Mouse (Mus musculus) heart, adult 11 months (tissue): ENCODE results near the gene Cpa4.
A peak's percentile ranks its signal among the peaks of the same experiment; 100 is the strongest.

Experiments used
- DNase-seq: peaks from one replicate; pipeline ENCODE4 v3.0.0; 2022

Cpa4 gene

DNA sequence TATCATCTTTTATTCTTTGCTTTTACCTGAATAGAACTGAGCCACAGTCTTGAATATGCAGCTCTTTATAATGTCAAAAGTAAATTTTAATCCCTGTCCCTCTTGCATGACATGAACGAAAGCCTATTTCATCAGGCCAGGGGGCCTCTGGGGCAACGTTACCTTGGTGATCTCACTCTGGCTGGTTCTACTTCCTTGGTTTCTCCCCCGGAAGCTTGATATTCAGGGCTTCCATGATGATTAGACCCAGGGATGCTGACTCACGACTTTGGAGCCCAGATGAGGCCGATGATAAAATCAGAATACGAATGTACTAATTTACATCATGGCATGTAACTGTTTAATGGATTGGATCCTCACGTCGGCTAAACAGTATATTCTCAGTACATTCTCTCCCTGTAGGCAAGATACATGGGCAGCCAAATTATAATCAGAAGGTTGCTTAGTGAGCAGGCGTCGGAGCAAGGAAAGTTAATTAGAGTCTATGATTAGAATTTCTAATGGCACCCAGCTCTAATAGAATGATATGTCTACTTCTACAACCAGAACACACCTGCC, 24.3 kb downstream of the Cpa4 start:
- DNase-seq = peak; percentile 62

- peak; percentile 71 for DNase-seq
These were observed 26.2 kb downstream of the Cpa4 start for GRCm38 (mm10) chr6:30594364-30594763.

- DNase-seq = peak; percentile 46
These were observed 28.2 kb downstream of the Cpa4 start for GRCm38 (mm10) chr6:30596230-30596898.

DNA sequence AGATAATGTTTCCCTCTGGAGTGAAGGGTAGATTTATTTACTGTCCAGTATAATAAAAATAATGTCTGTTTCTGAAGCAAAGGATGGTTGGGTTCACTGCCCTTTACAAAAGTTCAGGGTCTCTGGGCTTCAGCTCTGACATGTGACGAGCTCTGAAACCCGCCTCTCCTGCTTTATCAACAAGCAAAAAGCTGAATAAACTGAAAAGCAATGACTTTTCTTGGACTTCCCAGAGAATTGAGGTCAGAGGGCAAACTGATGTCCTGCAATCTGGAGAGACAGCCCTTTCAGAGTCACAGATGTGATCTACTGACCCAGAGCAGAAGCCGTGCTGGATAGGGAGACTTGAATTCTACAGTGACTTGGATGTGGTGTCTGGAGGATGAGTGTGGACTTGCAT, 31.9 kb downstream of the Cpa4 start:
- DNase-seq = peak; percentile 74

- DNase-seq = no peak
These were observed 32.8 kb downstream of the Cpa4 start for GRCm38 (mm10) chr6:30600995-30601394.

DNA sequence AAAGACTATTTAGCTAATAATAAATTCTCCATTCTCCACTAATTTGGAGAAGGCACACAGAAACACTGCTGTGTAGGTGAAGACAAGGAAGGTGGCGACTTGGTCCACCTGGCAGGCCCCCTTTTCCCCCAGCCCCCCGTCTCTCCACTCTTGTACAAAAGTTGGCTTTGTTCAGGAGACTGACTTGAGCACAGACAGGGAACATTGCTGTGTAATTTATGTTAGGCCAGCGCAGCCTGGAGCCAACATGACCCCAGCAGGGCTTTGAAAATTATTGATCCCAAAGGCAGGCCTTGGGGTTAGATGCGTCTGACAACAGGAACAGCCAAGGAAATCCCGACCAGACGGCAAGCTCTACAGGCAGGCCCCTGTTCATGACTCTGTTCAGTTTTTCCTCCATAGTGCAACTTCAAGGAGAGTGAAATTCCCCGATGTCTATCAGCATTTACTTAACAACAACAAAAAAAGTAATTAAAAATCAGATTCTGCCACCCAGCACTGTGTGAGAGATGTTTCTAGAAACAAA, 36.2 kb downstream of the Cpa4 start:
- DNase-seq = peak; percentile 55

DNA sequence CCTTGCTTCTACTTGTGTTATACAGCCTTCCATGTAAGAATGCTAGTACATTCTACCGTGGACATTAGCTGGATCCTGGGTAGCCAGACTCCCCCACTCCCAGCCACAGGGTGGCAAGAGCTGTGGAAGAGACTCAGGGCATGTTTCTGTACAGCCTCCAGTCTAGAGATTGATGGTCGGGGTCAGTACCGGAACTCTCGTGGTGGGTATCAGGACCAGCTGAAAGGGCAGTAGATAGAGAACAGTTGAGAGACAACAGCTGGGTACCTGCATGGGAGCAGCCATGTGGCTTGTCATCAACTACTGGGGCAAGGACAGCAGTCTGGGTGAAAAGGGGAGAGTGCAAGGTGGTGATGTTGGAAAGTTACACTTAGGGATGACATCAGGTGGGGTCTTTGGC, 36.9 kb downstream of the Cpa4 start:
- DNase-seq = peak; percentile 77

DNA sequence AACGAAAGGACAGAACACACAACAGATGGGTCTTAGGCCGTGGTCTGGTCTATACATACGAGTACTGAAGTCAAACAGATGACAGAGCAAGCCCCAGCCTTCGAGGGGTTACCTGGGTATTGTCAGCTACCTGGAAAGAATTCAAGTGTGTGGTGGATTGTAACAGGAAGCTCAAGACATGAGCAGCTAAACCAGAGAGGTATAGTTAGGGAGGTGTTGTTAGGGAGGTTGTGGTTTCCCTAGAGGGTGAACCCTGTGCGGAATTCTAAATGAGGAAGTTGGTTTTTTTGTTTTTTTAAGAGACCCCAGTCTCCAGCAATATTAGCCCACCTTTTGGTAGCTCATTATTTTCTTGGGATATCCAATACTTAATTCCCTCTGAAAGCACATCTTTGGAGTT, 37.5 kb downstream of the Cpa4 start:
- no peak for DNase-seq

DNA sequence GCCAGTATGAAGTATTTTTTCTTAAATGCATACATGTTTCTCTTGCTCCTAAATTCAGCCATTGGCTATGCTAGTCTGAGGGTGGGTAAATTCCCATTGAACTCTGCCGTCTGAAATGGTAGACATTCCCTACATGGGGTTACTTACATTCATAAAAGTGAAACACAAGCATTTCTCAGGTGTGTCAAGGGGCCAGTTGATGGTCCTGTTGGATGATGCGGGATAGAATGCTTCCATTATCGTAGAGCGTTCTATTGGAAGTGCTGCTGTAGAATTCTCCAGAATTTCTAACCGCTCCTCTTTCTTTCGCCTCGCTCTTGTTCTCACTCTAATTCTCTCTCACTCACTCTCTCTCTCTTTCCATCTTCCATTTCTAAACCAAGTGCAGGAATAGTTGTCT, 42.5 kb downstream of the Cpa4 start, which contains the start of gene Cpa5:
Cpa5 (plus strand) TSS at position 301 of the 400 bp plus-strand sequence.
- DNase-seq = peak; percentile 28

DNA sequence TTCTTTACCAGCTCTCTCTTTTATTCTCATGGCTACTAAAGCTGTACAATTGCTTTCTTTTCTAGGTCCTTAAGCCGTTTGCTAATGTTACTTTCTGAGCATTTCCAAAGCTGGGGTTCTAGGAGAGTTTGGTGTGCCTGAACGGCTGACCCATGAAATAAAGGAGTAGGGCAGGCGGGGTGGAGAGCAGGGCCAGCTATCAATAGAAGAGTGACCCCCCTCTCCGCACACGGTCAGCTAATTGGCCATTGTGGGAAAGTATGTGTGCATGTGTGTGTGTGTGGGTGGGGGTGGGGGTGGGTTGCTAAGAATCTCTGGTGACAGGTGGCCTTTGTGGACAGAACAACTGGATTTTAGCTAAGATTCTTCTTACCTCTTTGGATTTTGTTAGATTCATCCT, 43.0 kb downstream of the Cpa4 start:
- DNase-seq = peak; percentile 36

GRCm38 (mm10) chr6:30614251-30614650, 46.1 kb downstream of the Cpa4 start:
- no peak for DNase-seq

DNA sequence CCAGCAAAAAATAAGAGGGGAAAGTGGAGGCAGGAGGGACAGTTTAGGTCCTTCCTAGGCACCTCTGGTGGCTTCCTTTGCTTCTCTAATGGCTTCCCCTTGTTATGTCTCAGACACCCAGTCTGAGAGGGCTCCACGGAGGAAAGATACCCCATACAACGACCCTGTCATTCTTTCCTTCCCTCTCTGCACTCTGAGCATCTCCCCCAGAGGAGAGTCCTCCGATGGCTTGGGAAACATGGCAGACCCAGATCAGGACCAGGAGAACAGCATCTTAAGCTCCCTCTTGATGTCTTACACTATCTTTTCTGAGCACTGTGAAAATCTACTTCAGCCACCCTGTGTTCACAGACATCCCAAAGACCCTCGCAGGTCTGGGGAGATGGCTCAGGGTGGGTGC, 47.6 kb downstream of the Cpa4 start:
- peak; percentile 56 for DNase-seq

DNA sequence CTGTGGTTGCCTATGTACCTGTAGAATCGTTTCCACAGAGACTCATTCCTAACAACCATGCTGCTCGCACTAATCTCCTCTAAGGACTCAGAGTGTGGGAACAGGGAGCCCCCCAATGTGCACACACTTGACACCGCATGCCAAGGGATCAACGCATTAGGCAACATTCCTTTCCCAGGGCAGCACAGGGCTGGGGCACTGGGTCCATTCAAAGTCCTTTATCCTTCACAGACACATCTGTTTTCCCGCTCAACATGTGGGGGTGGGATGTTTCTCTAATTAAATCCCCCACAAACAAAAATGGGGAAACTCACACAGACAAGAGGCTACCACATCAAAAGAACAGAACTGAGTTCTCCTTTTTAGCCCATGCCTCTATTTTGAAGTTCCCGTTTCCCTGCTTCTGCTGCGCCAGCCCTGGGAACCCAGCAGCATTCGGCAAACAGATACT, 48.3 kb downstream of the Cpa4 start:
- peak; percentile 78 for DNase-seq

- peak; percentile 49 for DNase-seq
These were observed 49.1 kb downstream of the Cpa4 start for GRCm38 (mm10) chr6:30617020-30617958.

DNA sequence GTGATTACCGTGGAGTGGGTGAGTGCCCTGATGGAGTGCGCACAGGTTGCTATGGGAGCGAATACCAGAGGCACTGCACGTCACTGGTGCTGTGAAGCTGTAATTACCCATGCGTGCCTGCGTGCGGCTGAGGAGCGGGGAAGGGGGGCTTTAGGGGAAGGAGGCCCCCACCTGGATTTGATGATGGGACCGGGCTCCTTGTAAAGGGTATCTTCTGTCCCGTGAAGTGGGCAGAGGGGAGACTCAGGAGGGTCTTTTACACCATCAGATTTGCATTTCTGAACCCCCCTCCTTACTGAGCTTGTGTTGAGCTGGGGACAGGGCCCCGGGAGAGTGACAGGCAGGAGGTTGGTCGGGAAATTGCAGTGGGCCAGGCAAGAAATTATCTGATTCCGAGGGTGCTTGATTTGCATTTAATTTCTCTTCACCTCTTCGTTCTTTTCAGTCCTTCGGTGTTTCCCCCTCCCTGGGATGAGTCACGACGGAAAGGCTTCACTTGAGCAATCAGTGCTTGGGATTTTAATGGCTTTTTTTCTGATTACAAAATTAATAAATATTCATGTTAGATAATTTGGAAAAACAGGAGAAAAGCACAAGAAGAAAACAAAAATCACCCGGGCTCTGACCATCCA, 49.9 kb downstream of the Cpa4 start:
- DNase-seq = peak; percentile 79

DNA sequence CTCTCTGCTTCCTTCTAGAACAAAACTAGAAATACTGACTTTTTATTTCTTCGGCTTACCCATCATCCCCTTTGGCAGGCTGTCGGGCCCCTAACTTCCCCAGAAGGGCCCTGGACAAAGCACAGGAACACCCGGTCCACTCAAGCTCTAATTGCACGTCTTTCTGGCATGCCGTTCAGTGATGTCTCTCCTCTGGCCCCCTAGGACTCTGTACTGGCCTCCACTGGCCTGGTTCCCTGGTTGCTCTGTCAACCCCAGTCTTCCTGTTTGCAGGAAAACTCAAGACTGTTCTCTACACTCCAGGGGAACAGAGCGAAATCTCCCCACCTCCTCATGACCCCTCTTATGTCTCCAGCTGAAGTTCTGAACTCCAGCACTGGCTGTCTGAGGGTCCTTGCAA, 50.6 kb downstream of the Cpa4 start:
- peak; percentile 85 for DNase-seq

GRCm38 (mm10) chr6:30619606-30620005, 51.4 kb downstream of the Cpa4 start:
- DNase-seq = no peak

DNA sequence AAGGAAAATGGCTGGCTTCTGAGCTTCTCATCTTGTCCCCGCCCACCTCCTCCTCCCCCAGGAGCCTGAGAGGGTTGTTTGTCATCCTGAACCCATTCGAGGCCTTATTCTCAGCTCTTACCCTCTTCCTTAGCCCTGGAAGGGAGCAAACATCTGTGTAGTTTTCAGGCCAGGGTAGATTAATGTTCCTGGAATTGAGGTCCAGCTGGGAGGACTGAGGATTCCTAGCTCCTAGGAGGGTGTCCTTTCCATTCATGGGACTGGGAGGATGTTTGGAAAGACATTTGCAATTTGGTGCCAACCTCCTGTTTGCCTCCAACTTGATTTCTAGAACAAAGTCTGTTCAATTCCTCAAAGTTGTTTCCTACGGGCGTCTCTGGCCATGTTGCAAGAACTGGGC, 52.4 kb downstream of the Cpa4 start:
- DNase-seq = peak; percentile 86

- DNase-seq = peak; percentile 86
These were observed 52.8 kb downstream of the Cpa4 start for GRCm38 (mm10) chr6:30620994-30621393.

GRCm38 (mm10) chr6:30621986-30622389, 53.8 kb downstream of the Cpa4 start:
- DNase-seq = no peak

- DNase-seq = no peak
These were observed 56.6 kb downstream of the Cpa4 start for GRCm38 (mm10) chr6:30624763-30625162.

- DNase-seq = no peak
These were observed 60.0 kb downstream of the Cpa4 start for GRCm38 (mm10) chr6:30628152-30628551.

GRCm38 (mm10) chr6:30629989-30630388, 61.8 kb downstream of the Cpa4 start:
- no peak for DNase-seq
